Mouse (Mus musculus): ENCODE results near the gene Tgfb1. TPM values are rescaled to one million over a fixed set of nuclear protein-coding genes. Genes with fewer than 3 reads are reported as not detected.

The Tgfb1 gene
- polyA plus RNA-seq, 1 experiment from 2014 or later, result 0.21 TPM

DNA sequence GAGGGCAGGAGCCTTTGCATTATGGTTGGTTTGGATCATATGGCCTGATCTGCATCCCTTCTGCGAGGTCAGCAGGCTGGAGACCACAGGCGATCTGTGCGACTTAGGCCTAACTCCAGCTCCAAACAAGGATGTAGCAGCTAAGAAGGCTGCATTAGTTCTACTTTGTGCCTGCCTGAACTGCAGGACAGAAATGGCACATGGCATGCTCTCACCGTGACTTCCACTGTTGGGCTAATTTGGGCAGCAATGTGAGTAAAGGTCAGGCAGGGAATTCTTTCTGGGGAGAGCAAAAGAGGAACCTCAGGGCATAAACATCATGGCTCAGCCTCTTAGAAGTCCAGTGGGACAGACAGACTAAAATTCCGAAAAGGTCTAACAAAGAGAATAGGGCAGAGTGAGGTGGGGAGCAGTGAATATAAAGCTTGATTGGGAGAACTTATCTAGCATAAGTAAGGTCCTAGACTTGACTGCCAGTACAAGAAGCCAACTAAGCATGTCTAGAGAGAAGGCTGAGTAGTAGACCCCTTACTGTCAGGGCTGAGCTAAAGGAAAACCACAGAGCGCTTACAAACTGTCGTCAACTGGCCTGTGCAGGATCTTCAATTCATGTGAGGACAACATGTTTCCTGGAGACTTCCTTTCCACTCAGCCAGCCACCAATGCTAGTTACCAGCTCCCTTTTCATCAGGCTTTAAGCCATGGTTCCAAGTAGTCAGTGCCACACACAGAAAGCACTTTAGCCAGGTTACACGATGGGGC is 44.7 kb downstream of the Tgfb1 start:
- Histone ChIP-seq H3K4me3 (ENCODE audit: low read depth, low read length) (no peak overlapping the region), H3K9me3 (replicated peaks; ENCODE audit: control insufficient read depth, low read length, poor library complexity, severe bottlenecking) (no peaks in the 10 kb centered on the region), H3K4me1 (ENCODE audit: control insufficient read depth, insufficient read depth, low read length) (no peaks in the 10 kb centered on the region), H3K4me2 (ENCODE audit: low read length) (no peak overlapping the region), H3K9ac (ENCODE audit: low read depth, low read length) (no peak overlapping the region), H3K27me3 (ENCODE audit: control insufficient read depth, insufficient read depth, low read depth, low read length) (no peaks in the 10 kb centered on the region), H3K27ac (ENCODE audit: low read length) (no peak overlapping the region), H3K36me3 (ENCODE audit: control insufficient read depth, insufficient read depth, low read length) (peaks cover 63% of the 10 kb centered on the region)
- WGBS, result 90% methylated on average over 8 of the region's 8 CpGs
- ATAC-seq, result no peak

DNA sequence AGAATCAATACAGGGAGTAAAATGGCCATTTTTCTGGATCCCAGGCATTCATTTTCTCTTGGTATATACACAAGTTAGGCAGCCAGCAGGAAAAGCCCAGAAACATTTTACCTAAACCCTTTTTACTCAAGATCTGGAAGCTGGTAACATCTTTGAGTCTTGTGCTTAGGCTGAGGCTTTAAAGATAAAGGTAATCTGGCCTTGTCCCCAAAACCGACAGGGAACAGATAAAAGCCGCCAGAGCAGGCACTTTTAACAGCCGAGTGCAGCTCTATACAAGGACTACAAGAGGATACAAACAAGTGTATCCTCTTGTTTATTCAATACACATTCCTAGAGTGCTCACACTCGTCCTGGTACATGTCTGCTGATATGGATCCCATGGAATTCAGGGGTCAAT is 48.2 kb downstream of the Tgfb1 start:
- no peak overlapping the region for H3K4me3 ChIP-seq (ENCODE audit: low read depth, low read length)
- ATAC-seq, result no peak
- no peaks in the 10 kb centered on the region for H3K9me3 ChIP-seq (replicated peaks; ENCODE audit: control insufficient read depth, low read length, poor library complexity, severe bottlenecking)
- H3K27me3 ChIP-seq (ENCODE audit: control insufficient read depth, insufficient read depth, low read depth, low read length), result no peaks in the 10 kb centered on the region
- H3K4me2 ChIP-seq (ENCODE audit: low read length), result no peak overlapping the region
- WGBS, result 81% methylated on average over 4 of the region's 4 CpGs
- no peaks in the 10 kb centered on the region for H3K4me1 ChIP-seq (ENCODE audit: control insufficient read depth, insufficient read depth, low read length)
- no peak overlapping the region for H3K27ac ChIP-seq (ENCODE audit: low read length)
- peaks cover 60% of the 10 kb centered on the region for H3K36me3 ChIP-seq (ENCODE audit: control insufficient read depth, insufficient read depth, low read length)
- H3K9ac ChIP-seq (ENCODE audit: low read depth, low read length), result no peak overlapping the region

DNA sequence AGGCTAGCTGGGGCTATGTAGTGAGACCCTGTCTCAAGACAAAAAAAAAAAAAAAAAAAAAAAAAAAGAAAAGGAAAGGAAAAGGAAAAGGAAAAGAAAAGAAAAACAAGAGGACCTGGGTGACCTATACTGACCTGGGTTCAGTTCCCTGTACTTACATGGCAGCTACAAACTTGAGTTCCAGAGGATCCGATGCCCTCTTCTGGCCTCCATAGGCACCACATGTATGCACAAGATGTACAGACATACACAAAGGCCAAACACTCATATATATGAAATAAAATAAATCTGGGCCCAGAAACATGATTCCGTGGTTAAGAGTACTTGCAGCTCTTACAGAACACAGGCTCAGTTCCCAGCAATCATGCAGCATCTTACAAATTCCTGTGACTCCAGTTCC is 50.1 kb downstream of the Tgfb1 start:
- Histone ChIP-seq H3K36me3 (ENCODE audit: control insufficient read depth, insufficient read depth, low read length) (peaks cover 65% of the 10 kb centered on the region), H3K9ac (ENCODE audit: low read depth, low read length) (no peak overlapping the region), H3K4me2 (ENCODE audit: low read length) (no peak overlapping the region), H3K27ac (ENCODE audit: low read length) (no peak overlapping the region), H3K9me3 (replicated peaks; ENCODE audit: control insufficient read depth, low read length, poor library complexity, severe bottlenecking) (no peaks in the 10 kb centered on the region), H3K4me1 (ENCODE audit: control insufficient read depth, insufficient read depth, low read length) (no peaks in the 10 kb centered on the region), H3K27me3 (ENCODE audit: control insufficient read depth, insufficient read depth, low read depth, low read length) (no peaks in the 10 kb centered on the region), H3K4me3 (ENCODE audit: low read depth, low read length) (no peak overlapping the region)
- no peak for ATAC-seq
- WGBS, result 89% methylated on average over 2 of the region's 2 CpGs

DNA sequence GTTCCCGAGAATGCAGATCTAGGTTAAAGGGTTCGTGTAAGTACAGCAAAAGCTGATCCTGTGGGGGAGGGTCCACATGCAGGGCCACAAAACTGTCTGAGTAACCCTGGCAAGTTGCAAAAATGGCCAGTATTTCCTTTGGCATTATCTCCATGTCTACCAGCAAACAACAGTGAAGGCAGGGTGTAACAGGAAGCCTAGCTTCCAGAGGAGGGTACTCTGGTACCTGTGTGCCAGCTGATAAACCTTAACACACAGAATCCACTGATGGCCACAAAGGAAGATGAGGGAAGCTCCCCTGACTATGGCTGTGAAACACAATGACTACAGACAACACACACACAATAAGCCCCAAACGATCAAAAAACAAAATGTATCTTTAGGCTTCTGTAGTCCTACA is 51.5 kb downstream of the Tgfb1 start:
- Histone ChIP-seq H3K4me2 (ENCODE audit: low read length) (no peak overlapping the region), H3K27ac (ENCODE audit: low read length) (no peak overlapping the region), H3K9me3 (replicated peaks; ENCODE audit: control insufficient read depth, low read length, poor library complexity, severe bottlenecking) (no peaks in the 10 kb centered on the region), H3K9ac (ENCODE audit: low read depth, low read length) (no peak overlapping the region), H3K4me3 (ENCODE audit: low read depth, low read length) (no peak overlapping the region), H3K4me1 (ENCODE audit: control insufficient read depth, insufficient read depth, low read length) (no peaks in the 10 kb centered on the region), H3K27me3 (ENCODE audit: control insufficient read depth, insufficient read depth, low read depth, low read length) (no peaks in the 10 kb centered on the region), H3K36me3 (ENCODE audit: control insufficient read depth, insufficient read depth, low read length) (peaks cover 61% of the 10 kb centered on the region)
- WGBS, result 91% methylated on average over 3 of the region's 3 CpGs
- no peak for ATAC-seq

DNA sequence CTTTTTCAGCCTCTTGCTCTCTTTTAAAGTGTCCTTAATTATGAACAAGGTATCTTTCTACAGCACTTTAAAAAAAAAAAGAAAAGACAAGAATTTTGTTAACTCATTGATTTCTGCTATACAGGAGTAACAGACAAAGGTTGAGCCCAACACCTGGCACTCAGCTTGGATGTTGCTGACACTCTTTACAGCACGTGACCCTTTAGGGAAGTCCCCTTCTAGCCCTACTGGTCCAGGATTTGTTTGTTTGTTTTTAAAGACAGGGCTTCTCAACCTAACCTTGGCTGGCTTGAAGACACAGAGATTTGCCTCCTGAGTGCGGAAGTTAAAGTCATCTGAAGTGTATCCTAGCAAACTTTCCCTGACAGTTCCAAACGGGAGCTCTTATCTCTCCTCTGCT is 60.0 kb downstream of the Tgfb1 start:
- Histone ChIP-seq H3K27ac (ENCODE audit: low read length) (no peak overlapping the region), H3K4me2 (ENCODE audit: low read length) (no peak overlapping the region), H3K4me1 (ENCODE audit: control insufficient read depth, insufficient read depth, low read length) (peaks cover 4% of the 10 kb centered on the region), H3K9me3 (replicated peaks; ENCODE audit: control insufficient read depth, low read length, poor library complexity, severe bottlenecking) (no peaks in the 10 kb centered on the region), H3K9ac (ENCODE audit: low read depth, low read length) (no peak overlapping the region), H3K27me3 (ENCODE audit: control insufficient read depth, insufficient read depth, low read depth, low read length) (no peaks in the 10 kb centered on the region), H3K36me3 (ENCODE audit: control insufficient read depth, insufficient read depth, low read length) (peaks cover 70% of the 10 kb centered on the region), H3K4me3 (ENCODE audit: low read depth, low read length) (no peak overlapping the region)
- WGBS, result 92% methylated on average over 3 of the region's 3 CpGs
- ATAC-seq, result no peak

DNA sequence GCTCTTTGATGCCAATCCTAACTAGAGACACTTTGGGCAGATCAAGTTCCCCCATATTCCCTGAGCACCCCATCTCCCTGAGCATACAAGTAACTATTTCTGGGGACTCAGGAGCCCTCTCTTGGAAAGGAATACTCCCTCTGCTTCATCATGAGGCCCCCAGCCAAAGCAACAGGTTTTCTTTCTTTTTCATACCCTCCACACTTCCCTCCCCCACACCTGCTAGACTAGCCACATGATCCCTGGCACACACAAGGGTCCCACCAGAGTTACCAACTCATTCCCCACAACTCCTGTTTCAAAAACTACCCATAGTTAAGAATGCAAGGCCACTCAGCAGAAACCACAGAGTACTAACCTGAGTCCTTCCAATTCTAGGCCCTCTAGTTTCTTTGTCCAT is 66.3 kb downstream of the Tgfb1 start:
- peak overlapping the region; percentile 85 for H3K4me3 ChIP-seq (ENCODE audit: low read depth, low read length)
- ATAC-seq, result no peak
- H3K27ac ChIP-seq (ENCODE audit: low read length), result no peak overlapping the region

DNA sequence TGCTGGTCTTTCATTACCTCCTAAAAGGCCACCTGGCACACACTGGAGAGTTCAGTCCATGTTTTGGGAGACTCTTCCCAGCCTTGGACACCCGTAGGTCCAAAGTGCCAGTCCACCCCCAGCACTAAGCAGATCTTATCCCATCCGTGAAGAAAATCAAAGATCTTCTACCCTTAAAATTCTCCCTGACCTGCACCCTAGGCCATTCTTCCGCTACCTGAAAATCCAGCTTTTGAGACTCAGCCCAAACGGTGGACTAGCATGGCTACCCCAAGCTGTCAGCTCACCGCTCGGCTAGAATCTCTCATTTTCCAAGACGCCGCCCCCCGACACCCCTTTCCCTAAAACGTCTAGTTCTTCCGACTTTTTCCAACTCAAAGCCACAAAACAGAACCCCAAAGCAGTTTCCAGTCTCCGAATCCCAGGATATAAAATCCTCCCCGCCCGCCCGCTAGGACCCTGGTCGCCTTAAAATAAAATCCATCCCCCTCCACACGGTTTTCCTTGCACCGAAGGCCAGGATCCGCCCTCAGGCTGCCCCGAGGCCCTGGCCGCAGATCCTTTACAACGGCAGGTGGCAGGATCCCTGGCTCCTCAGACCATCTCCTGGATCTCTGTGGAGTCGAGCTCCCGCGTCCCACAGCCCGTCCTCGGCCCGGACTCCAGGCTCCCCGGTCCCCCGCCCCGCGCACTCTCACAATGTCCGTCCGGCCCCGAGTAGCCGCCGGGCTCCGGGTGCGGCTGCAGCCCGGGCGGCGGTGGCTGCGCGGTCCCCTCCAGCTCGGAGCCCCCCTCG is 67.0 kb downstream of the Tgfb1 start:
- H3K9ac ChIP-seq (ENCODE audit: low read depth, low read length), result peak overlapping the region; percentile 90
- WGBS, result 1% methylated on average over 46 of the region's 46 CpGs

More for the DNA sequence above, 66.3 kb downstream of the Tgfb1 start:
- Histone ChIP-seq H3K9ac (ENCODE audit: low read depth, low read length) (peak overlapping the region; percentile 90), H3K27me3 (ENCODE audit: control insufficient read depth, insufficient read depth, low read depth, low read length) (no peaks in the 10 kb centered on the region), H3K36me3 (ENCODE audit: control insufficient read depth, insufficient read depth, low read length) (peaks cover 19% of the 10 kb centered on the region), H3K9me3 (replicated peaks; ENCODE audit: control insufficient read depth, low read length, poor library complexity, severe bottlenecking) (no peaks in the 10 kb centered on the region), H3K4me1 (ENCODE audit: control insufficient read depth, insufficient read depth, low read length) (peaks cover 20% of the 10 kb centered on the region), H3K4me2 (ENCODE audit: low read length) (peak overlapping the region; percentile 70)

DNA sequence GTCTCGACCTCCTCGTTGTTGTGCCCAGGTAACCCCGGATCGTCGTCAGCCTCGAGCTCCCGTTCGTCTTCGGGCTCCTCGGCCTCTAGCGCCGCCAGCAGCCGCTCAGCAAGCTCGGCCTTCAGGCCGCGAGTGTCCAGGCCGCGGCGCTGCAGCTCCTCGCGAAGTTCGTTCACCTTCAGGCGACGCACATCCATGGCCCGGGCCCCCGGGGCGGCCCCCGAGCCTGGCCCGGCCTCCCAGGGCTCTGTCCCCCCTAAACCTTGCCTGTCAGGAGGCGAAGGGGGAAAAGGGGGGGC is 67.6 kb downstream of the Tgfb1 start:
- H3K9me3 ChIP-seq (replicated peaks; ENCODE audit: control insufficient read depth, low read length, poor library complexity, severe bottlenecking), result no peaks in the 10 kb centered on the region
- H3K4me1 ChIP-seq (ENCODE audit: control insufficient read depth, insufficient read depth, low read length), result peaks cover 20% of the 10 kb centered on the region
- no peak; the same call in 1 of the 2 replicates for ATAC-seq
- under 1% methylated on average over 29 of the region's 30 CpGs for WGBS
- H3K27ac ChIP-seq (ENCODE audit: low read length), result peak overlapping the region; percentile 97
- peak overlapping the region; percentile 85 for H3K4me3 ChIP-seq (ENCODE audit: low read depth, low read length)
- H3K4me2 ChIP-seq (ENCODE audit: low read length), result peak overlapping the region; percentile 70
- H3K27me3 ChIP-seq (ENCODE audit: control insufficient read depth, insufficient read depth, low read depth, low read length), result no peaks in the 10 kb centered on the region
- peak overlapping the region; percentile 90 for H3K9ac ChIP-seq (ENCODE audit: low read depth, low read length)
- H3K36me3 ChIP-seq (ENCODE audit: control insufficient read depth, insufficient read depth, low read length), result peaks cover 8% of the 10 kb centered on the region

More for the DNA sequence above, 67.0 kb downstream of the Tgfb1 start:
- Histone ChIP-seq H3K36me3 (ENCODE audit: control insufficient read depth, insufficient read depth, low read length) (peaks cover 12% of the 10 kb centered on the region), H3K4me3 (ENCODE audit: low read depth, low read length) (peak overlapping the region; percentile 85), H3K9me3 (replicated peaks; ENCODE audit: control insufficient read depth, low read length, poor library complexity, severe bottlenecking) (no peaks in the 10 kb centered on the region), H3K4me1 (ENCODE audit: control insufficient read depth, insufficient read depth, low read length) (peaks cover 20% of the 10 kb centered on the region), H3K27me3 (ENCODE audit: control insufficient read depth, insufficient read depth, low read depth, low read length) (no peaks in the 10 kb centered on the region), H3K27ac (ENCODE audit: low read length) (peak overlapping the region; percentile 97), H3K4me2 (ENCODE audit: low read length) (peak overlapping the region; percentile 70)
- ATAC-seq, result peak; percentile 10
